Mouse (Mus musculus) mouse embryonic stem cell (cell line): ENCODE results near the gene Gosr1.
"Not testable (repeated sequence)": the region's sequence is repeated elsewhere in the genome, so short reads cannot be mapped to it uniquely, and the experiment has no call there.

ENCODE experiments used
- in situ Hi-C, 2 experiments: fragments of 300-500 bp; cut with MboI; formaldehyde crosslinking; loops; 1 replicate in 1 of 2; 3 replicates in 1 of 2; pipeline ENCODE4 v1.14.3; 2019 to 2020; ENCODE audit warnings: low sequenced_read_pairs in 2 of 2, low pct_unique_long_range_greater_than_20kb in 1 of 2, mixed read lengths in 1 of 2; ENCODE audit not compliant: unreplicated experiment in 1 of 2

Gosr1 gene

GRCm38 (mm10) chr11:76744550-76744949 lies 18.8 kb downstream of the Gosr1 start:
- in situ Hi-C loops = no loop called here

- in situ Hi-C loops = no loop called here
These were observed 20.9 kb downstream of the Gosr1 start for GRCm38 (mm10) chr11:76742511-76742910.

- in situ Hi-C loops = no loop called here
These were observed 24.3 kb downstream of the Gosr1 start for GRCm38 (mm10) chr11:76739125-76739524.

GRCm38 (mm10) chr11:76735753-76736324 lies 27.5 kb downstream of the Gosr1 start:
- in situ Hi-C loops = no loop called here

GRCm38 (mm10) chr11:76734560-76734959 lies 28.8 kb downstream of the Gosr1 start:
- in situ Hi-C loops = no loop called here

- in situ Hi-C loops = no loop called here
These were observed 32.7 kb downstream of the Gosr1 start for GRCm38 (mm10) chr11:76730650-76731049.

GRCm38 (mm10) chr11:76728093-76728492 lies 35.3 kb downstream of the Gosr1 start:
- in situ Hi-C loops = no loop called here

- in situ Hi-C loops = no loop called here
These were observed 39.5 kb downstream of the Gosr1 start for GRCm38 (mm10) chr11:76723911-76724310.

- in situ Hi-C loops = no loop called here
These were observed 46.4 kb downstream of the Gosr1 start for GRCm38 (mm10) chr11:76717000-76717399.

GRCm38 (mm10) chr11:76709625-76710452 lies 53.5 kb downstream of the Gosr1 start:
- in situ Hi-C loops = no loop called here

- in situ Hi-C loops = no loop called here
These were observed 54.5 kb downstream of the Gosr1 start for GRCm38 (mm10) chr11:76708881-76709280.

GRCm38 (mm10) chr11:76708066-76708465 lies 55.3 kb downstream of the Gosr1 start:
- in situ Hi-C loops = no loop called here

GRCm38 (mm10) chr11:76707656-76708055 lies 55.7 kb downstream of the Gosr1 start:
- in situ Hi-C loops = no loop called here

GRCm38 (mm10) chr11:76699626-76700025 lies 63.8 kb downstream of the Gosr1 start:
- in situ Hi-C loops = no loop called here

GRCm38 (mm10) chr11:76695810-76696209 lies 67.6 kb downstream of the Gosr1 start:
- in situ Hi-C loops = no loop called here

GRCm38 (mm10) chr11:76692096-76692495 lies 71.3 kb downstream of the Gosr1 start:
- in situ Hi-C loops = no loop called here

- in situ Hi-C loops = no loop called here
These were observed 77.8 kb downstream of the Gosr1 start for GRCm38 (mm10) chr11:76685604-76686003.

- in situ Hi-C loops = not testable (repeated sequence)
These were observed 83.9 kb downstream of the Gosr1 start, which contains the start of gene Trarg1 for GRCm38 (mm10) chr11:76679508-76679907. Trarg1 (plus strand) TSS chr11:76679808.
